Mouse (Mus musculus): Measurements from ENCODE around the gene Enpp4. TPM values are rescaled to one million over a fixed set of nuclear protein-coding genes. Genes with fewer than 3 reads are reported as not detected.

Gene Enpp4
- total RNA-seq, 2 experiments from 2014 or later = 16.6 to 16.8 TPM

Other genes starting within 250 kb of the Enpp4 start
- 1 to 10 TPM; 9.2 to 9.4 TPM for gene Enpp5, start 27.0 kb downstream of the Enpp4 start, total RNA-seq (2021)
- 100 to 1,000 TPM; 101 to 104 TPM for gene Clic5, start 82.8 kb upstream of the Enpp4 start, total RNA-seq (2021)